Mouse (Mus musculus): ENCODE measurements at regions not wholly inside any gene's neighbourhood (a gene's known extent, or its start where the extent isn't known, plus 50 kb on each side); places are given as distances from the start of the nearest gene placed in this dataset.
A peak's percentile ranks its signal among the peaks of the same experiment; 100 is the strongest.

DNA sequence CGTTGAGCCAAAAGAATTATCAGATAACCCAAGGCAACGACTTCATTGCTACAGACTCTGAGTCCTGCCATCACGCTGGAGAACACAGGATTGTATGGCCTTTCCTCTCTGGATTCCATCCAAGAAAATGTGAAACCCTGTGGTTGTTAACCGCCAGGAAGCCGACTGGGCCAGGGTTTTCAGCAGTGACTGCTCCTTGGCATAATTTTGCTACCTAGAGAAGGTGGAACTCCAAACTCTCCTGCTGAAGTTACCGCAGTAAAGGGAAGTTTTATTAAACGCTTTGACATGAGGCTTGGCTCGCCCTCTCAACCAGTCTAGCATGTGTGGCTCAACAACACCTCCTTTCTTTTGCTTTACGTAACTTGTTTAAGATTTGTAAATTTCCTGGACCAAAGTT is 116.9 kb downstream of the Wif1 start:
- no peak overlapping the region for H3K27ac ChIP-seq (ENCODE audit: low read length)
- no peak overlapping the region for H3K4me3 ChIP-seq (replicated peaks; ENCODE audit: low read length)
- 74% methylated on average over 9 of the region's 9 CpGs for WGBS
- no peaks in the 10 kb centered on the region for H3K9me3 ChIP-seq (ENCODE audit: control insufficient read depth, low read length)
- no peak overlapping the region for H3K4me2 ChIP-seq (ENCODE audit: low read length)
- no peak for ATAC-seq
- no peaks in the 10 kb centered on the region for H3K36me3 ChIP-seq (ENCODE audit: control insufficient read depth, insufficient read depth)
- no peak overlapping the region for H3K9ac ChIP-seq (replicated peaks; ENCODE audit: low read depth, low read length)
- H3K4me1 ChIP-seq (replicated peaks; ENCODE audit: control insufficient read depth, insufficient read depth, low read length), result no peaks in the 10 kb centered on the region
- H3K27me3 ChIP-seq (replicated peaks; ENCODE audit: control insufficient read depth, insufficient read depth, low read length), result no peaks in the 10 kb centered on the region

DNA sequence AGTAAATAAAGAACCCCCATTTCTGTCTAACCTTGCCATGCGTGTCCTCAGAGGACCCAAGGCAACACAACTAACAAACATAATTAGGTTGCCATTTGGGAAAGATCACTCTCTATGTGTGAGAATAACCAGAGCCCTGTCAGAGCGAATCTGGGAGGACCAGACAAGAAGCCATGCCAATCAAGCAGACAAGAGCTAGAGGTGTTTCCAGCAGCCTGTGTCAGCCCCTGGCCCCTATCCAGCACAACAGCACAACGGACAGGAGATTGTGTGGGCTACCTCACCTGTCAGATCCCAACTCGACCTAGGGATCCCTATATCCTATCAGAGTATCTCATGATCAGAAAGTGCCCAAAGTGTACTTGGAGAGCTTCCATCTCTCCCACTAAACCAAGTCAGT is 119.9 kb downstream of the Wif1 start:
- H3K27ac ChIP-seq (ENCODE audit: low read length), result no peak overlapping the region
- no peaks in the 10 kb centered on the region for H3K9me3 ChIP-seq (ENCODE audit: control insufficient read depth, low read length)
- no peaks in the 10 kb centered on the region for H3K36me3 ChIP-seq (ENCODE audit: control insufficient read depth, insufficient read depth)
- no peaks in the 10 kb centered on the region for H3K27me3 ChIP-seq (replicated peaks; ENCODE audit: control insufficient read depth, insufficient read depth, low read length)
- H3K9ac ChIP-seq (replicated peaks; ENCODE audit: low read depth, low read length), result no peak overlapping the region
- H3K4me2 ChIP-seq (ENCODE audit: low read length), result no peak overlapping the region
- H3K4me1 ChIP-seq (replicated peaks; ENCODE audit: control insufficient read depth, insufficient read depth, low read length), result no peaks in the 10 kb centered on the region
- H3K4me3 ChIP-seq (replicated peaks; ENCODE audit: low read length), result no peak overlapping the region
- ATAC-seq, result no peak
- 71% methylated on average over 4 of the region's 4 CpGs for WGBS

DNA sequence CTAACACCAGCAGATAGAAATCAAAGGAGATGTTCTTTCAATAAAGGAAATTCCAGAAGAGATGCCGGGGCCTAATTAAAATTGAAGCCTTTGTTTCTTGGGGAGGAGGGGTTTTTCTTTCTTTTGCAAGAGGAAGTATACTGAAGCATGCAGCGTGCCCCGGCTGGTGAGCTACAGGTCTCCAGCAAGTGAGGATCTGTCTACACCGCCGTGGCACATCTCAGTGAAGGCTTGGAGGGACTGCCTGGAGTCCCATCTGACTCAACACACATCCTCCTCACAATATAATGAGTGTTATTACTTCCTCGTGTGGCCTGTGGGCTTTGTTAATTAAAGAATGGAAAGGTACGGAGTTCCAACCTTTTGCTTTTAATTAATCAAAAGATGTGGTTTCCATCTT is 126.7 kb downstream of the Wif1 start:
- no peak overlapping the region for H3K27ac ChIP-seq (ENCODE audit: low read length)
- H3K27me3 ChIP-seq (replicated peaks; ENCODE audit: control insufficient read depth, insufficient read depth, low read length), result no peaks in the 10 kb centered on the region
- H3K4me2 ChIP-seq (ENCODE audit: low read length), result no peak overlapping the region
- no peak overlapping the region for H3K9ac ChIP-seq (replicated peaks; ENCODE audit: low read depth, low read length)
- 13% methylated on average over 7 of the region's 7 CpGs for WGBS
- no peak overlapping the region for H3K4me3 ChIP-seq (replicated peaks; ENCODE audit: low read length)
- ATAC-seq, result no peak
- peaks cover 8% of the 10 kb centered on the region for H3K4me1 ChIP-seq (replicated peaks; ENCODE audit: control insufficient read depth, insufficient read depth, low read length)
- H3K9me3 ChIP-seq (ENCODE audit: control insufficient read depth, low read length), result no peaks in the 10 kb centered on the region
- H3K36me3 ChIP-seq (ENCODE audit: control insufficient read depth, insufficient read depth), result no peaks in the 10 kb centered on the region

DNA sequence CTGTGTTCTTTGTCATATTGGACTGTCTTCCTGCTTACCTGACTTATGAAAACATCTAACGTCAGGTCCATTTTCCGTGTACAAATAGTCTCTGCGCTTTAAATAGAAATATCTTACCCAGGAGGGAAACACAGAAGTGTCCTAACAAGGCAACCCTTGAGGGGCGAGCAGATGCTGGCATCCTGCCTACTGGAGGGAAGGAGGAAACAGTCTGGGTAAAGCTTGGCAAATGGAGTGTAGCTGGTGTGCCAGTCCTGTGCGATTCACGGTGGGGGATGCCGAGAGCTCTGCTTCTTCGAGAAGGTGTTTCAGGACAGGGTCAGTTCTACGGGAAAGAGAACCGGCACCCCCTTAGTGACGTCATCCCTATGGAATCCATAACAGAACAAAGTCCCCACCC is 127.4 kb downstream of the Wif1 start:
- H3K27me3 ChIP-seq (replicated peaks; ENCODE audit: control insufficient read depth, insufficient read depth, low read length), result no peaks in the 10 kb centered on the region
- H3K4me2 ChIP-seq (ENCODE audit: low read length), result no peak overlapping the region; the same call in 1 of the 2 replicates
- peak; percentile 49; the same call in 1 of the 2 replicates for ATAC-seq
- H3K9me3 ChIP-seq (ENCODE audit: control insufficient read depth, low read length), result no peaks in the 10 kb centered on the region
- H3K9ac ChIP-seq (replicated peaks; ENCODE audit: low read depth, low read length), result no peak overlapping the region
- 53% methylated on average over 11 of the region's 11 CpGs for WGBS
- H3K36me3 ChIP-seq (ENCODE audit: control insufficient read depth, insufficient read depth), result no peaks in the 10 kb centered on the region
- H3K4me3 ChIP-seq (replicated peaks; ENCODE audit: low read length), result no peak overlapping the region
- peaks cover 8% of the 10 kb centered on the region for H3K4me1 ChIP-seq (replicated peaks; ENCODE audit: control insufficient read depth, insufficient read depth, low read length)
- no peak overlapping the region for H3K27ac ChIP-seq (ENCODE audit: low read length)

DNA sequence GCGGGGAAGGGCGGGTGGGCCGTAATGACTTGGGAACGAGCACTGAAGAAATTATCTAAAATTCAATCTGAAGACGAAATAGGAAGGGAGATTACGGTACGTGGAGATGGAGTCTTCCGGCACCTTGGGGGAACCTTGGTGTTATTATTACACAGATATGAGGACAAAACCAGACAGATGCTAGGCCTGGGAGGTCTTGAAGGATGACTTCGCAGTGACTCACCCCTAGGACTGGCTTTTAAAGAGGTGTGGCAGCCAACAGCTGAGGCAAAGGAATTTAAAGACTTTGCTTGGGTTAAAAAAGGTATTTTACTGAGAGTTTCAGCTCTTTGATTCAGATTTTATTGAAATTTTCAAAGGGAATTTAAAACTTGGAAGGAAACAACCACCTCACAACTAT is 140.3 kb downstream of the Wif1 start:
- H3K9me3 ChIP-seq (ENCODE audit: control insufficient read depth, low read length), result no peaks in the 10 kb centered on the region
- no peaks in the 10 kb centered on the region for H3K4me1 ChIP-seq (replicated peaks; ENCODE audit: control insufficient read depth, insufficient read depth, low read length)
- no peak for ATAC-seq
- no peaks in the 10 kb centered on the region for H3K36me3 ChIP-seq (ENCODE audit: control insufficient read depth, insufficient read depth)
- WGBS, result 95% methylated on average over 9 of the region's 9 CpGs
- H3K4me2 ChIP-seq (ENCODE audit: low read length), result no peak overlapping the region
- no peak overlapping the region for H3K27ac ChIP-seq (ENCODE audit: low read length)
- no peak overlapping the region for H3K9ac ChIP-seq (replicated peaks; ENCODE audit: low read depth, low read length)
- no peak overlapping the region for H3K4me3 ChIP-seq (replicated peaks; ENCODE audit: low read length)
- no peaks in the 10 kb centered on the region for H3K27me3 ChIP-seq (replicated peaks; ENCODE audit: control insufficient read depth, insufficient read depth, low read length)

DNA sequence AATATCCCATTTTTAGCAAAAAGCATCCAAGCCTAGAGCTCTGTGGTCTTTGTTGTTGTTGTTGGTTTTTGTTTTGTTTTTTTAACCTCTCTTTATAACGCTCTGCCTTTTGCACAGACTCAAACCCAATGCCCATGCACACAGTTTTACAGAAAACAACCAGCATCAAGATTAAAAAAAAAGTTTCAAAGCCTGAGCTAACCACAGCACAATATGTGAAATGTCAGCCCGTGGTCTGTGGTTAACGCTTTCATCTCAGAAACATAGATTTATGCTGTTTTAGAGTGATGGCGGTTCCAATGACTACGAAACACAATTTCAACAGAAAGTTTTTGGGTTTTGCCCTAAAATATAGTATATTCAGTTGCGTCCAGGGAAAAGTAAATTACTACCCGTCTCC is 155.4 kb downstream of the Wif1 start:
- 97% methylated on average over 7 of the region's 7 CpGs for WGBS
- H3K4me1 ChIP-seq (replicated peaks; ENCODE audit: control insufficient read depth, insufficient read depth, low read length), result 0 out of 2 replicates have a peak, but pooled peaks cover 2% of the 10 kb centered on the region
- ATAC-seq, result no peak
- H3K4me3 ChIP-seq (replicated peaks; ENCODE audit: low read length), result no peak overlapping the region
- H3K9ac ChIP-seq (replicated peaks; ENCODE audit: low read depth, low read length), result no peak overlapping the region
- H3K27me3 ChIP-seq (replicated peaks; ENCODE audit: control insufficient read depth, insufficient read depth, low read length), result no peaks in the 10 kb centered on the region
- H3K36me3 ChIP-seq (ENCODE audit: control insufficient read depth, insufficient read depth), result no peaks in the 10 kb centered on the region
- no peak overlapping the region for H3K27ac ChIP-seq (ENCODE audit: low read length)
- H3K4me2 ChIP-seq (ENCODE audit: low read length), result no peak overlapping the region
- no peaks in the 10 kb centered on the region for H3K9me3 ChIP-seq (ENCODE audit: control insufficient read depth, low read length)

DNA sequence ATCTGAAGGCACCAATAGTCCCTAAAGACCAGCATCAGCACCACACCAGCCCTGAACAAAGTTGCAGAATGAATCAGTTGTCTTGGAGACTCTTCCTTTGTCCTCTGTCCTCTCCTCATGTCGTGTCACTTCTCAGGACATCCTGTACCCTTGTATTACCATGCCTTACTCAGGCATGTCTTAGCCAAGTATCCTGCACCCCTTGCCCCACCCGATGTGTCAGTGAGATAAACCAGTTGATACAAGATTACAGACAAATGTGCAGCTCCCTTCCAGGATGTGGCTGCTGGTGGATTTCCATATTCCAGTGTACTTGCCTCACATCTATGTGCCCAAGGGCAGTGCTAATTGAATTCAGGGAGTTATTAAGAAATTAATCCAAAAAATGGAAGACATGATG is 151.8 kb downstream of the Tbc1d30 start:
- no peaks in the 10 kb centered on the region for H3K36me3 ChIP-seq (ENCODE audit: control insufficient read depth, insufficient read depth)
- no peak overlapping the region for H3K27ac ChIP-seq (ENCODE audit: low read length)
- no peaks in the 10 kb centered on the region for H3K9me3 ChIP-seq (ENCODE audit: control insufficient read depth, low read length)
- no peak overlapping the region for H3K4me2 ChIP-seq (ENCODE audit: low read length)
- H3K27me3 ChIP-seq (replicated peaks; ENCODE audit: control insufficient read depth, insufficient read depth, low read length), result peaks cover 43% of the 10 kb centered on the region
- no peak overlapping the region for H3K9ac ChIP-seq (replicated peaks; ENCODE audit: low read depth, low read length)
- H3K4me3 ChIP-seq (replicated peaks; ENCODE audit: low read length), result no peak overlapping the region
- H3K4me1 ChIP-seq (replicated peaks; ENCODE audit: control insufficient read depth, insufficient read depth, low read length), result no peaks in the 10 kb centered on the region
- no peak for ATAC-seq
- 78% methylated on average over 2 of the region's 2 CpGs for WGBS

DNA sequence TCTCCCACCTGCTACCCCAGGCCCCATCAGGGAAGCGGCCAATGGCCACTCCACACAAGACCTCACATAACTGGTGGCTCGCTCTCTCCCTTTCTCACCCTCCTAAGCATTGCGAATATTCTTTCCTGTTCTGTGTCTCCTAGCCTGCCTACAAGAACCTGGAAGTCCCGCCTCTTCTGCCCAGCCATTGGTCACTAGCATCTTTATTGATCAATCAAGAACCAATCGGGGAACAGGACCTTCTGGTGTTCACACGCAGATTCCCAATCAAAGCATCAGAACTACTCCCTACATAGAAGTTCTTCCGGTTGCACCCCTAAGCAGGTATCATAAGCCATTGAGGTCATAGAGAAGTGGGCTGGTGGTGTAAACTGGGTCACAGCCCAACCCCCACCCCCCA is 148.5 kb downstream of the Tbc1d30 start:
- 92% methylated on average over 7 of the region's 7 CpGs for WGBS
- Histone ChIP-seq H3K27ac (ENCODE audit: low read length) (no peak overlapping the region), H3K4me1 (replicated peaks; ENCODE audit: control insufficient read depth, insufficient read depth, low read length) (peaks cover 14% of the 10 kb centered on the region), H3K36me3 (ENCODE audit: control insufficient read depth, insufficient read depth) (no peaks in the 10 kb centered on the region), H3K4me2 (ENCODE audit: low read length) (no peak overlapping the region), H3K4me3 (replicated peaks; ENCODE audit: low read length) (no peak overlapping the region), H3K9me3 (ENCODE audit: control insufficient read depth, low read length) (no peaks in the 10 kb centered on the region), H3K27me3 (replicated peaks; ENCODE audit: control insufficient read depth, insufficient read depth, low read length) (peaks cover 51% of the 10 kb centered on the region), H3K9ac (replicated peaks; ENCODE audit: low read depth, low read length) (no peak overlapping the region)
- ATAC-seq, result no peak

DNA sequence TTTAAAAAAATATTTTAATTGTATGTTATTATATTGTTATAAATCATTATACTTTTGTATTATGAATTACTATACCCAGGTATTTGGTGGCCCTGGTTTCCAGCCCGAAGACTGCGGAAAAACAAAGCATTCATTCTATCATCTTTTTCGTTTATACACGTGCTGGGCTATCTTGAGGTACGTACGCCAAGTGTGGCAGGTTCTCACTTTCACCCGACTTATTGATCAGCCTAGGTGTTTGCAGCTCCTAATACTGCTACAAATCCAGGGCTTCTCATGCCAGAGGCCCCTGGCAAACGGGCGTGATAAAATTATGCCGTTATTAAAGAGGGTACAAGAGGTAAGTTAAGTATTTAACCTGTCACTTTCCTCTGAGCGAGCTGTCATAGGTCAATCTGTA is 145.5 kb downstream of the Tbc1d30 start:
- Histone ChIP-seq H3K9ac (replicated peaks; ENCODE audit: low read depth, low read length) (no peak overlapping the region), H3K4me1 (replicated peaks; ENCODE audit: control insufficient read depth, insufficient read depth, low read length) (peaks cover 14% of the 10 kb centered on the region), H3K4me2 (ENCODE audit: low read length) (no peak overlapping the region), H3K9me3 (ENCODE audit: control insufficient read depth, low read length) (no peaks in the 10 kb centered on the region), H3K4me3 (replicated peaks; ENCODE audit: low read length) (no peak overlapping the region), H3K27me3 (replicated peaks; ENCODE audit: control insufficient read depth, insufficient read depth, low read length) (peaks cover 43% of the 10 kb centered on the region), H3K27ac (ENCODE audit: low read length) (no peak overlapping the region), H3K36me3 (ENCODE audit: control insufficient read depth, insufficient read depth) (no peaks in the 10 kb centered on the region)
- ATAC-seq, result no peak
- 61% methylated on average over 11 of the region's 11 CpGs for WGBS

DNA sequence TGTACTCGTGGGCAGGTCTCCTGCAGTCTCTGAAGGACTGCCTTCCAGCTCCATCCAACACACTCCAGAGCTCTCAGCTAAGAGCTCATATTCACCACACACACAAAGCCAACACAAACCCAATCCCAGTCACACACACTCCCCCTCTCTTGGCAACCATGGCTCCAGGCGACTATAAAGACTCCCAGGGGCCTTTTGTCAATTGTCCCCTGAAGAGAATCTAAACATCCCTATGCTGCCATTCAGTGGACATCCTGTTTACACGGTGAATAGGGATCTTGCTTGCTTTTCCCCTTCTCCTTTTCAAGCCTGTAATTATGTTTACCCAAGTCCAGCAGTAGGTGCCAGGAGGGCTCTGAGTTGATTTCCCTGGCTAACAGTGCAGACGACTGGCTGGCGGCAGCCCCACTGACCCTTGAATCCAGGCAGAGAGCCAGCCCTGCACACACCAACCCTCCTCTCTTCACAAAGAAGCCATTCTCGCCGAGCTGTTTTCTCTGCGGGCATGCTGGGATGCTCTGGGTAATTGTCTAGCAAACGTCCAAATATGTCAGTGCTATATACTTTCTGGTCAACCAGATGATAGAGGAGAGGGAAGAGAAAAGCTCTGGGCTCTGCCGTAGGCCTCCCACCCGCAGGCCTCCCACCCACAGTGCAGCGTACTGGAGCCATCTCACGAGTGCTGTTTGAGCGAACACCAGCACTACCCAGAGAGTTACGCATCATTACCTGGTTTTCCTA is 144.9 kb downstream of the Tbc1d30 start:
- peaks cover 41% of the 10 kb centered on the region for H3K27me3 ChIP-seq (replicated peaks; ENCODE audit: control insufficient read depth, insufficient read depth, low read length)
- H3K9ac ChIP-seq (replicated peaks; ENCODE audit: low read depth, low read length), result peak overlapping the region; percentile 7; the same call in 1 of the 2 replicates
- H3K9me3 ChIP-seq (ENCODE audit: control insufficient read depth, low read length), result no peaks in the 10 kb centered on the region
- H3K4me3 ChIP-seq (replicated peaks; ENCODE audit: low read length), result no peak overlapping the region
- 2% methylated on average over 15 of the region's 15 CpGs for WGBS
- no peaks in the 10 kb centered on the region for H3K36me3 ChIP-seq (ENCODE audit: control insufficient read depth, insufficient read depth)
- peak overlapping the region; percentile 5 for H3K4me2 ChIP-seq (ENCODE audit: low read length)
- H3K27ac ChIP-seq (ENCODE audit: low read length), result no peak overlapping the region
- peaks cover 14% of the 10 kb centered on the region for H3K4me1 ChIP-seq (replicated peaks; ENCODE audit: control insufficient read depth, insufficient read depth, low read length)
- ATAC-seq, result peak; percentile 93
